Mouse (Mus musculus) limb, embryonic 10.5 days (tissue): ENCODE data around the gene 8030474K03Rik. TPM values are rescaled to one million over a fixed set of nuclear protein-coding genes. Genes with fewer than 3 reads are reported as not detected.

Source experiments
- DNase-seq: peaks from one replicate; pipeline ENCODE4 v3.0.0-alpha.2; 2017; ENCODE audit warnings: low spot score
- H3K27ac ChIP-seq: fragments of 300-500 bp; sonication (generic); 2 replicates; pipeline ENCODE4 v1.5.1; 2016; ENCODE audit warnings: mild to moderate bottlenecking
- H3K27me3 ChIP-seq: fragments of 300-500 bp; sonication (generic); 2 replicates; pipeline ENCODE4 v1.6.1; 2016; ENCODE audit warnings: low read depth, mild to moderate bottlenecking; ENCODE audit not compliant: poor library complexity, severe bottlenecking
- H3K36me3 ChIP-seq: fragments of 300-500 bp; sonication (generic); 2 replicates; pipeline ENCODE4 v1.6.1; 2016; ENCODE audit warnings: mild to moderate bottlenecking, moderate library complexity
- H3K4me1 ChIP-seq: fragments of 300-500 bp; sonication (generic); 2 replicates; pipeline ENCODE4 v1.6.1; 2016
- H3K4me3 ChIP-seq: fragments of 300-500 bp; sonication (generic); 2 replicates; pipeline ENCODE4 v1.5.1; 2016; ENCODE audit warnings: mild to moderate bottlenecking, moderate library complexity
- H3K9me3 ChIP-seq: fragments of 300-500 bp; sonication (generic); replicated peaks from 2 replicates; pipeline ENCODE4 v1.6.1; 2016; ENCODE audit warnings: mild to moderate bottlenecking
- WGBS: fragments of 180-500 bp; shearing (Covaris S2); methylation state at CpG from one replicate; pipeline ENCODE4 v1.1.7; 2016; 5-methylcytosine and 5-hydroxymethylcytosine counted together
- polyA plus RNA-seq: library from polyadenylated mRNA; unstranded; fragments of >200 nt; fragmentation: Nextera tagmentation; extraction: Ambion mirVana; gene quantifications from 2 replicates; pipeline ENCODE4 v1.2.1, GENCODE M21; 2016

8030474K03Rik gene
- polyA plus RNA-seq, 1 experiment from 2014 or later, result 0.08 TPM

GRCm38 (mm10) chrX:101847191-101847795 lies 52.8 kb downstream of the 8030474K03Rik start:
- Histone ChIP-seq H3K4me1 (peaks cover 37% of the 10 kb centered on the region), H3K27me3 (peaks cover 97% of the 10 kb centered on the region), H3K4me3 (0 out of 2 replicates have a peak overlapping the region, but pooled peaks have one; percentile 4), H3K27ac (peak overlapping the region; percentile 50; the same call in 1 of the 2 replicates), H3K9me3 (no peaks in the 10 kb centered on the region), H3K36me3 (no peaks in the 10 kb centered on the region)
- 27% methylated on average over 5 of the region's 5 CpGs for WGBS
- peak; percentile 36 for DNase-seq

Other genes with a start within 250 kb of the 8030474K03Rik start
- 114 and 144 TPM in 2 replicates for gene Ogt, start 154.6 kb upstream of the 8030474K03Rik start, polyA plus RNA-seq
- gene Cxcr3, start 60.4 kb upstream of the 8030474K03Rik start, polyA plus RNA-seq, result 0.09 and 0.13 TPM in 2 replicates
- 0.15 and 0.18 TPM in 2 replicates for gene Gm4779, start 233 bp upstream of the 8030474K03Rik start, polyA plus RNA-seq
- 19.7 and 21.4 TPM in 2 replicates for gene Nhsl2, start 54.7 kb downstream of the 8030474K03Rik start, polyA plus RNA-seq